Mouse (Mus musculus) spleen, adult 2 months (tissue): ENCODE data around the gene Gm49601.

Source experiments
- CTCF ChIP-seq: fragments of 200-500 bp; IDR thresholded peaks from 2 replicates; pipeline ENCODE4 v1.5.1; 2011; ENCODE audit warnings: mild to moderate bottlenecking, inconsistent platforms; ENCODE audit not compliant: insufficient read depth, insufficient read length, insufficient replicate concordance; ENCODE audit errors: extremely low read depth
- POLR2A ChIP-seq: fragments of 200-500 bp; IDR thresholded peaks from 2 replicates; pipeline ENCODE4 v1.6.1; 2011; ENCODE audit warnings: low read depth, low read length, inconsistent platforms

DNA sequence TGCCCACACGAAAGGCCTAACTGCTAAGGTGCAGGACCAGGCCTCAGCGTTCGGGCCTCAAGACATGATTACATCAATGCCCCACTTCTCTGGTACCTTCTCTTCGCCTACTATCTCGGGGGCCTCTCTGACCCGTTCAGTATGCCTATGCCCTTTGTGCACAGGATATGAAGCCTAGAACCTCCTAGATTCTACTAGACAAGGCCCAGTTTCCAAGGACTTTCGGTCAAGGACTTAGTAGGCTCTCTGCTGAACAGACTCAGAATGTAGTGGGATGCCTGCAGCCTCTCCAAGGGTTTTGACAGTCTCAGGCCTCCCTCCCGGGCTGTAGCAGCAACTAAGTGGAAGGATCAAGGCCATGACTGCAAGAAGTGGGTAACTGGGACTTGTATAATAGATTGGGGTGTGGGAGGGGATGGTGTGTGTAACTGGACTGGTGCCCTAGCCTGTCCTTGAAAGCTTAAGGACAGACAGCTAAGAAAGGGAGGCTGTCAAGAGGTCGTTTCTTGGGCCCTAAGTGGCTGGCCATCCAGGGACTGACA lies 37.1 kb downstream of the Gm49601 start:
- TF ChIP-seq POLR2A (no peak), CTCF (no peak)
